Mouse (Mus musculus) activated CD4-positive, CD25-positive, alpha-beta regulatory T cell, adult 4 months (primary cell): ENCODE measurements around the gene Arl4d. TPM values are rescaled to one million over a fixed set of nuclear protein-coding genes. Genes with fewer than 3 reads are reported as not detected.

Experiments used
- ATAC-seq: one replicate; pipeline ENCODE4 v1.8.0; 2017
- polyA plus RNA-seq, 2 experiments: library from polyadenylated mRNA; unstranded; fragments of 100-300 nt; shearing (Covaris generic); gene quantifications; one replicate each; pipeline ENCODE4 v1.2.1; 2017

Gene Arl4d
- polyA plus RNA-seq, 2 experiments from 2014 or later, result 0.32 to 0.36 TPM

GRCm38 (mm10) chr11:101680634-101681325 is 15.4 kb downstream of the Arl4d start:
- ATAC-seq, result no peak

DNA sequence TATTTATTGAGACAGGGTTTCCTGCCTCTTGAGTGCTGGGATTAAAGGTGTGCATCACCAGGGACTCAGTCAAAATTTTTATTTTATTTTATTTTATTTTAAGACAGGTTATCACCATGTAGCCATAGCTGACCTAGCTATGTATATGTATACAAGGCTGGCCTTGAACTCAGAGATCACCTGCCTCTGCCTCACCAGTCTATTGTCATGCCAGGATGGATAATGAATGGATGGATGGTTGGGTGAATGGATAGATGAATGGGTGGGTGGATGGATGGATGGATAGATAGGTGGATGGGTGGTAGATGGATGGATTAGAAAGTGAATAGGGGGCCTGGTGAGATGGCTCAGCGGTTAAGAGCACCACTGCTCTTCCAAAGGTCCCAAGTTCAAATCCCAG is 16.6 kb downstream of the Arl4d start:
- no peak for ATAC-seq

- no peak for ATAC-seq
These were observed 17.1 kb downstream of the Arl4d start for GRCm38 (mm10) chr11:101682410-101682960.

DNA sequence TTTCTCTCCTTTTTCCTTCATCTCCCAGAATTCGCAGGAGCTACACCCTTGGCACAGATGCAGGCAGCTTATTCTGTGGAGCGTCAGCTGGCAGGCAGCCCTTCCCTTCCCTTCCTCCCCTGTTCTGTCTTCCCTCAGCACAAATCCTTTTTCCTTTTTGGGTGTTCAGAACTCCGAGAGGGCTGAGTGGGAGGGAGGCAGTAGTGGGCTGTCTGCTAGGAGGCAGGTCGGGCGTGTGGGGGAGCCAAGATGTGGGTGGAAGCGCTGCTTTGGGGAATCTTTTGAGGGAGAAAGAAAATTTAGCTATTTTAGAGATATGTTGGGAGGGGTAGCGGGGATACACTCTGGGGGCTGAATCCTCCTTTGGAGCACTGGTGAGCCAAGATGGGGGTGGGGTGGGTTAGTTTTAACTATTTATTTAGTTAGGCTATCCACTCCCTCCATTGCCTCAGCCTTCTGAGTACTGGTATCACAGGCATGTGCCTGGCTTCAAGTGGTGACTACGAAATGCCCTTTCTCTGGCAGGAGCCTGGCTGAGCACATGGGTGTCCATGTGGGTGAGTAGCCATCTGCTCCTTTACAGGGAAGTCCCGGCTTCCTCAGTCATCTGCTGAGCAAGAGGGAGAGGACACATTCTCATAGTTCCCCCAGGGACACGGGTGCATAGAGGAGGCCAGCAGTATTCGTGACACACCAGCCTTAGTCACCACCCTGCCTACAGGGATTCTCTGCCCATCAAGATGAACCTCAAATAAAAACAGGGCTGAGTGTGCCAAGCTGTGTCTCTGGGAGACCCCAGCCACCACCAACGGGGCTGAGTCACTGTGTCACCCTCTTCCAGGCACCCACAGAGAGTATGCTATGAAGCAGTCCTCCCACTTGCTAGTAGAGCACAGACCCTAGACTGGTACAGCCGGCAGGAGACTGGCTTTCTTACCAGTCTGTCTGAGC is 22.3 kb downstream of the Arl4d start:
- ATAC-seq, result no peak

- ATAC-seq, result no peak
These were observed 24.4 kb downstream of the Arl4d start for GRCm38 (mm10) chr11:101689701-101690113.

DNA sequence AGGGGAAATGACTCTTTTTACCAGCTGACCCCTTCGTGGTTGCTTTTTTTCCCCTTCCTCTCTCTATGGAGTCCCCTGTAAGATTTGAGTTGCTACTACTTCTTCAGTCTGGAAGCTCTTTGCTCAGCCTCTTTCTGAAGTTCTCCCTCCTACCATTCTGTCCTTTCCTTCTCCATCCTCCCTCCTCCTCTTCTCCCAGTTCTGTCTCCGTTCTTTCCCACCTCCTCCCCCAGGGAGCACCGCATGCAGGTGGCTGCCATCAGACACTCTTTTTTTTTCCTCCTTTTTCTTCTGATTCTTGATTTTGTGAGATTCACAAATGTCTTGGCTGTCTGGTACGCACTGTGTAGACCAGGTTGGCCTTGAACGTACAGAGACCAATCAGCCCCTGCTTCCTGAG is 25.0 kb downstream of the Arl4d start:
- no peak for ATAC-seq

DNA sequence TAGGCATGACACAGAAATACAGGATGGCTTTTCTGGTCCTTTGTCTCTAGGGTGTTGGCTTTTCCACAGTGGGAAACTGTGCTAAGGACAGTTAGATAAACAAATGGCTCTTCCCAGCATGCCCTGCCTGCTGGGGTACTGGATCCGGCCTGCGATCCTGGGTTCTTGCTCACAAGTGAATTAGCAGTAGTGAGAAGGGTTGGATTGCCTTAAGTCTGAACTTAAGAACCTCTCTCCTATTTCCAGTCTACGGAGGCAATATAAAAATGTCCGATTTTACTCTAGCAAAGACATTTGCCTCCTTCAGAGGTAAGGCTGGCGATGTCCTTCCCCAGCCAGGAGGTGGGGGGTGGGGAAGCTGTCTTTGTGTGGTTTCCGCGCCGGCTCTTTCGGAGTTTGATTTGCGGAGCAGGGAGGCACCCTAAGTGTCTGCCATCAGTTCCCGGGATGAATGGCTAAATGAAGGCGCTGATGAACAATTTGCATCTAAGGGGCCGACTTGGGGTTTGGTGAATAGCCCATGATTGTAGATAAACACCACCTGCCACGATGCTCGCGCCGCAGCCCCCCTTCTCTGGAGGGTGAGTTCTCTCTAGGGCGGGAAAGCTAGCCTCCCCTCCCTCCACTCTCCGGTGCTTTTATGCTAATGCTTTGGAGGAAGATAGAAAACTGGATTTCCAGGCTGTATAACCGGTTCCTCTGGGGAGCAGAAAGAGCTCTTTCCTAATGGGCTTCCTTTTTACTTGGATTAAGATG is 30.7 kb downstream of the Arl4d start:
- no peak for ATAC-seq

- no peak for ATAC-seq
These were observed 32.0 kb downstream of the Arl4d start for GRCm38 (mm10) chr11:101697156-101697861.

GRCm38 (mm10) chr11:101698114-101698513 is 32.8 kb downstream of the Arl4d start:
- ATAC-seq, result no peak

DNA sequence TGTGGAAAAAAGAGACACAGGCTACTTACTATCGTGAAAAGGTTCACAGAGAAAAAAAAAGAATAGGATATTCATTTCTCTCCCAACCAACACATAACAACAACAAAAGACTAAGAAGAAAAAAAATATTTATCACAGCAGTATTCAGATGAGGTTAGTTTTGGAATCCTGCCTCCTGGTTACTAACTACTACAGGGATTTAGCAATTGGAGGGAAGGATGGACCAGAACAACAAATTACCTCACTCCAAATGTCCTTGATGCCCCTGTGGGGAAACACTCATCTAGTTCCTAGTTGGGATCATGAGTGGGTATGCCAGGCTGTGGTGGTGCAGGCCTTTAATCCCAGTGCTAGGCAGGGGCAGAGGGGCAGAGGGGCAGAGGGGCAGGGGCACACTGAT is 34.2 kb downstream of the Arl4d start:
- ATAC-seq, result no peak

DNA sequence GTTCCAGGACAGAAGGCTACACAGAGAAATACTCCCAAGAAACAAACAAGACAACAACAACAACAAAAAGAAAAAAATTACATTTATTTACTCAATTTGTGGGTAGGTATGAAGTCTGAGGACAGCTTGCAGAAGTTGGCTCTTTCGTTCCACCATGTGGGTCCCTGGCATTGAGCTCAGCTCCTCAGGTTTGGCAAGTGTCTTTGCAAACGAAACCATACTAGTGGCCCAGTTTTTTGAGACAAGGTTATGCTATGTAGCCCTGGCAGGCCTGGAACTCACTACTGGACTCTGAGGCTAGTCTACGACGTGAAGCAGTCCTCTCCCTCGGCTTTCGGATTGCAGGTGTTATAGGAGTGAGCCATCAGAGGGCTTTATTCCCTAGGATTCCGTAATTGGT is 34.6 kb downstream of the Arl4d start:
- ATAC-seq, result no peak

GRCm38 (mm10) chr11:101700446-101700845 is 35.1 kb downstream of the Arl4d start:
- no peak for ATAC-seq

DNA sequence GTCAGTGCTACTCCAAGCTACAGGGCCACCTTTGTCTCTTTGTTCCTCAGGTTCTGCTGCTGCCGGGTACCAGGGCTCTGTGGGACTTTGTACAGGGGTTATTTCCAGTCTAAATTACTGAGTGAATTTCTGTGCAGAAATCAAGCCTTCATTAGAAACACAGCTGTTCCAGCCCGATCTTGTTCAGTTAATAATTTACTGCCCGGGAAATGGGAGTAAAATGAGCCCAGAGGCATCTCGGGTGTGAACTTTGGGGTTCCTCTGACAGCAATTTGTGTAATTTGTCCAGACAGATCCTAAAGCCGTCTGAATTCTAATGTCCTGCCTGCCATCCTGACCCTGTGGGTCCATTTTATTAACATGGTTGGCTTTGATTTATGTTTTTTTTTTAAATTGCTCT is 38.7 kb downstream of the Arl4d start:
- ATAC-seq, result no peak

DNA sequence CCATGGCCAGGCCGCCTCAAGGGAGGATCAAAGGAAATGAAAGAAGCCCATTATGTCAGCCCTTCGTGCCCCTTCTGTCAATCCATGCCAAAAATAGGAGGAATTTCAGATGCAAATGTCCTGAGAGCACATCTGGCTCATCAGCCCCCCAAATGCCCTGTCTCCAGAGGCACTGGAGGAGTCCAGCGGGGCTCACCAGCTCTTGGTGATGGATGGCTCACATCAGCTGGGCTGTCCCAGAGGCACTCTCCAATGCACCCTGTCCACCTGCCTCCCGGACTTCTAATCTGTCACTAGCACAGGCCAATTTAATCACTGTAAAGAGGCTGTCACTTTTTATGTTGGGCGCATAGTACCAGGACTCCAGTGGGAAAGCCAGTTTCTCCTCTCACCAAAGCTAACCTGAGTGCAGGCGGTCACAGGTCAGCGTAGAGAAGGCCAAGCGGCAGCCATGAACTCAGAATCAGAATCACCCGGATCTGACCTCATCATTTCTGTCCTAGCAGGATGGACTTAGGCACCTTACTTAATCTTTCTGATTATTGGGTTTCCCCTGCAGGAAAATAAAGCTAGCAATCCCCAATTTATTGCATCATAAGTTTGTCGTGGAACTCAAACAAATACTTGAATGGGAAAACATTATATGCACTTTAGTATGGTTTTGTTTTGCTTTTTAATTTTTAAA is 41.6 kb downstream of the Arl4d start:
- no peak for ATAC-seq

DNA sequence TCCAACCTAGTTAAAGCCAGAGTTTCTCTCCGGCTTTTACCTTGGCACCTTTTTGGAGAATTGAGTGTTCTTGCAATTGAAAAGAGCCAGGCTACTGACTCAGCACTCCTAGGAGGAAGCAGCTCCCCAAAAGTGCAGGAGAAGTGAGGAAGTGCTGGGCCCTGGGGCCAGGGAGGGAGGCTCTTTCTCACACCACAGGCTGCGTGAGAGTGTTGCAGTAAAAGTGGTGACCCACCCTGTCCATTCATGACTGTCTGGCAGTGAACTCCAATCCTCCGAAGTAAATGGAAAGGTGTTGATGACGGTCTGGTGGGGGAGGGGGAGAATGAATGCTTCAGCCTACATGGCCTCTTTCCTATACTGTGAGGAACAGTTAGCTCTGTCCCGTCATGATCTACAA is 43.1 kb downstream of the Arl4d start:
- ATAC-seq, result no peak

DNA sequence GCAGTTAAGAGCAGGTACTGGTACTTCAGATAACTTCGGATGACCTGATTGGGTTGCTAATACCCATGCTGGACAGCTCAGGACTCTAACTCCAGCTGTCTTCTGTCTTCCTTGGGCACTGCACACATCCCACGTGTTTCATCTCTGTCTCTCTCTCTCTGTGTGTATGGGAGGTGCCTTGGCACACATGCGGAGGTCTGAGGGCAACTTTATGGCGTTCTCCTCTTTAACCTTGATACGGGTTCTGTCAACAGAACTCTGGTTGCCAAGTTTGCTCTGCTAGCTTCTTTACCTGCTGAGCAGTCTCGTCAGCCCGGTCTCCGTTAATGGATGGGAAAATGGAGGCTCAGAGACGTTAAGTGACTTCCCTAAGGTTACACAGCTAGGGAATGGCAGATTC is 47.5 kb downstream of the Arl4d start:
- no peak for ATAC-seq

- ATAC-seq, result no peak
These were observed 48.7 kb downstream of the Arl4d start for GRCm38 (mm10) chr11:101714012-101714411.
